Mouse (Mus musculus): ENCODE measurements around the gene Vmn1r211.

GRCm38 (mm10) chr13:22857461-22857860 is at the start of gene Vmn1r211:
- TF ChIP-seq CTCF (IDR thresholded peaks at IDR 0.05; ENCODE audit: low read depth) (no peak), EP300 (IDR thresholded peaks at IDR 0.05; ENCODE audit: low read depth) (no peak)

All from liver, postnatal 0 days (tissue).